ENCODE assay signal across 8 mouse cellular contexts in the genomic region with DNA sequence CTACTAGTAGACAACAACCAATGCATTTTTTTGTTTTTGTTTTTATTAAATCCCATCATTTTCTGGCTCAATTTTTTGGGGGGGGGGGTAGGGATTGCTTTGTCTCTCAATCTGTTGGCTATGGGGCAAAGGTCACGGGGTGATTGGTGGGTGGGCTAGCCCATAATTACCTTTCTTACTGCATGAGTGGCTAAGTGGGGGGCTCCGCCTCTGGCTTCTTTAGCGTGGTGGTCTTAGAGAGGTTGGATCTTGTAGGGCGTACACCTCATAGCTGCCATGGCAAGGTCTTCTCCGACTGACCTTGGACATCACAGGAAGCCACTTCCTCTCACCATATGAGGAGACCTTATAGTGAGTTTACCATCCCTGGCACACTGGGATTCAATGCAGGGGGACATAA.
DNase-seq lines count a peak whose midpoint lies in the region; ATAC-seq and TF ChIP-seq lines count a peak whose summit lies in the region.

No protein-coding gene starts in this region.

- intact Hi-C loops in heart, postnatal 25 days (cut with DNase I) = no loop called here

- 84% methylated on average over 5 of the region's 5 CpGs for WGBS in forebrain, postnatal 0 days
- WGBS in liver, embryonic 13.5 days (ENCODE audit: insufficient replicate concordance) = 61% methylated on average over 5 of the region's 5 CpGs

- H3K27me3 ChIP-seq in ES-Bruce4 (ENCODE audit: control insufficient read depth, insufficient read depth, low read length, poor library complexity, severe bottlenecking) = peaks cover 2% of the 10 kb centered on the region
- peaks cover 42% of the 10 kb centered on the region for H3K27me3 ChIP-seq in forebrain, postnatal 0 days (ENCODE audit: insufficient read depth, low read length)
- peaks cover 39% of the 10 kb centered on the region for H3K27me3 ChIP-seq in liver, embryonic 13.5 days

- TF ChIP-seq EP300 in ES-Bruce4 (IDR thresholded peaks at IDR 0.05; ENCODE audit: insufficient read depth, low read depth, low read length) = no peak

- TF ChIP-seq POLR2A in ES-Bruce4 (IDR thresholded peaks at IDR 0.05; ENCODE audit: insufficient read depth, low read length) = no peak

- no peak for ATAC-seq in forebrain, postnatal 0 days
- no peak for ATAC-seq in liver, embryonic 13.5 days (ENCODE audit: low read depth)

- 0 out of 2 replicates have a peak overlapping the region, but pooled peaks have one; percentile 32 for H3K9ac ChIP-seq in ES-Bruce4 (ENCODE audit: low read depth, poor library complexity, severe bottlenecking)
- H3K9ac ChIP-seq in forebrain, postnatal 0 days = no peak overlapping the region
- H3K9ac ChIP-seq in liver, embryonic 13.5 days = no peak overlapping the region

- no peak overlapping the region for H3K4me3 ChIP-seq in ES-Bruce4 (ENCODE audit: low read depth, low read length)
- peak overlapping the region; percentile 19; the same call in 1 of the 2 replicates for H3K4me3 ChIP-seq in forebrain, postnatal 0 days (ENCODE audit: low read depth, low read length)
- H3K4me3 ChIP-seq in liver, embryonic 13.5 days (replicated peaks) = no peak overlapping the region

- H3K9me3 ChIP-seq in ES-Bruce4 (replicated peaks; ENCODE audit: control insufficient read depth, insufficient read depth, low read length, poor library complexity, severe bottlenecking) = no peaks in the 10 kb centered on the region
- H3K9me3 ChIP-seq in forebrain, postnatal 0 days (ENCODE audit: low read length) = no peaks in the 10 kb centered on the region
- no peaks in the 10 kb centered on the region for H3K9me3 ChIP-seq in liver, embryonic 13.5 days (replicated peaks)

- H3K4me1 ChIP-seq in ES-Bruce4 (ENCODE audit: control insufficient read depth, insufficient read depth, low read length) = peaks cover 2% of the 10 kb centered on the region
- H3K4me1 ChIP-seq in forebrain, postnatal 0 days (ENCODE audit: insufficient read depth) = 0 out of 2 replicates have a peak, but pooled peaks cover 6% of the 10 kb centered on the region
- H3K4me1 ChIP-seq in liver, embryonic 13.5 days (replicated peaks) = peaks cover 6% of the 10 kb centered on the region; the same call in 1 of the 2 replicates

- H3K4me2 ChIP-seq in forebrain, postnatal 0 days (ENCODE audit: low read depth) = peak overlapping the region; percentile 44
- H3K4me2 ChIP-seq in liver, embryonic 13.5 days = peak overlapping the region; percentile 60

- TF ChIP-seq CTCF in ES-Bruce4 (IDR thresholded peaks at IDR 0.05; ENCODE audit: low read depth, low read length) = no peak
- no peak for TF ChIP-seq CTCF in forebrain, postnatal 0 days (IDR thresholded peaks at IDR 0.05; ENCODE audit: low read depth)

- DNase-seq in heart, adult 11 months = peak; percentile 91
- DNase-seq in heart, postnatal 25 days (ENCODE audit: low spot score) = no peak
- no peak for DNase-seq in forebrain, postnatal 0 days
- DNase-seq in liver, embryonic 13.5 days = no peak
- no peak for DNase-seq in testis, postnatal 14 days (ENCODE audit: low spot score)
- DNase-seq in left cerebral cortex, adult 11 months (ENCODE audit: low spot score) = no peak
- no peak for DNase-seq in cerebellum, adult 8-10 months

- H3K36me3 ChIP-seq in ES-Bruce4 (ENCODE audit: control insufficient read depth, insufficient read depth, low read length, poor library complexity, severe bottlenecking) = no peaks in the 10 kb centered on the region
- H3K36me3 ChIP-seq in forebrain, postnatal 0 days (ENCODE audit: insufficient read depth) = no peaks in the 10 kb centered on the region
- H3K36me3 ChIP-seq in liver, embryonic 13.5 days = no peaks in the 10 kb centered on the region

- no peak overlapping the region for H3K27ac ChIP-seq in ES-Bruce4 (ENCODE audit: insufficient read depth, low read length)
- H3K27ac ChIP-seq in forebrain, postnatal 0 days (ENCODE audit: low read depth, low read length) = 0 out of 2 replicates have a peak overlapping the region, but pooled peaks have one; percentile 21
- no peak overlapping the region for H3K27ac ChIP-seq in liver, embryonic 13.5 days
